Mouse (Mus musculus) midbrain, postnatal 0 days (tissue): ENCODE results near the gene Rbpj. TPM values are rescaled to one million over a fixed set of nuclear protein-coding genes. Genes with fewer than 3 reads are reported as not detected.

Source experiments
- ATAC-seq: fragments of 200-750 bp; cut with Nextera tagmentation; 2 replicates; pipeline ENCODE4 v1.8.0; 2017; ENCODE audit warnings: moderate number of reproducible peaks, mild to moderate bottlenecking, moderate TSS enrichment, moderate library complexity; ENCODE audit not compliant: low FRiP score
- DNase-seq: peaks from one replicate; pipeline ENCODE4 v3.0.0-alpha.2; 2015; ENCODE audit warnings: low spot score
- H3K27ac ChIP-seq: fragments of 300-500 bp; sonication (generic); 2 replicates; pipeline ENCODE4 v1.5.1; 2014; ENCODE audit warnings: low read depth, mild to moderate bottlenecking, low read length, mixed read lengths
- H3K27me3 ChIP-seq: fragments of 300-500 bp; sonication (generic); 2 replicates; pipeline ENCODE4 v1.6.1; 2014; ENCODE audit warnings: low read length, control low read depth, mixed read lengths; ENCODE audit not compliant: insufficient read depth
- H3K36me3 ChIP-seq: fragments of 300-500 bp; sonication (generic); 2 replicates; pipeline ENCODE4 v1.6.1; 2014; ENCODE audit warnings: low read length, control low read depth, mixed read lengths; ENCODE audit not compliant: insufficient read depth
- H3K4me1 ChIP-seq: fragments of 300-500 bp; sonication (generic); 2 replicates; pipeline ENCODE4 v1.6.1; 2014; ENCODE audit warnings: mild to moderate bottlenecking, control low read depth, antibody characterized with exemption, low read length, mixed read lengths; ENCODE audit not compliant: insufficient read depth
- H3K4me2 ChIP-seq: fragments of 300-500 bp; sonication (generic); 2 replicates; pipeline ENCODE4 v1.6.1; 2014; ENCODE audit warnings: low read depth, mild to moderate bottlenecking, low read length, mixed read lengths; ENCODE audit not compliant: poor library complexity, severe bottlenecking
- H3K4me3 ChIP-seq: fragments of 300-500 bp; sonication (generic); 2 replicates; pipeline ENCODE4 v1.5.1; 2014; ENCODE audit warnings: low read depth, mild to moderate bottlenecking, low read length, moderate library complexity
- H3K9ac ChIP-seq: fragments of 300-500 bp; sonication (generic); replicated peaks from 2 replicates; pipeline ENCODE4 v1.6.1; 2014; ENCODE audit warnings: mild to moderate bottlenecking, low read length, moderate library complexity, mixed read lengths; ENCODE audit not compliant: poor library complexity, severe bottlenecking
- H3K9me3 ChIP-seq: fragments of 300-500 bp; sonication (generic); 2 replicates; pipeline ENCODE4 v1.6.1; 2016; ENCODE audit warnings: low read length, control low read depth
- CTCF ChIP-seq: IDR thresholded peaks from 2 replicates; pipeline ENCODE4 v1.5.1; 2016; ENCODE audit warnings: antibody characterized with exemption, mild to moderate bottlenecking
- WGBS: fragments of 180-500 bp; shearing (Covaris S2); extraction: QIAGEN DNeasy Blood & Tissue Kit; methylation state at CpG from one replicate; pipeline ENCODE4 v1.1.7; 2014; 5-methylcytosine and 5-hydroxymethylcytosine counted together
- polyA plus RNA-seq: library from polyadenylated mRNA; unstranded; fragments of >200 nt; fragmentation: Nextera tagmentation; extraction: Ambion mirVana; gene quantifications from 2 replicates; pipeline ENCODE4 v1.2.1, GENCODE M21; 2015
- total RNA-seq: library from RNA; depleted of rRNA; stranded (reverse); fragments of >200 nt; gene quantifications from 2 replicates; pipeline ENCODE4 v1.2.3, GENCODE M21; 2014

The Rbpj gene
- total and polyA plus RNA-seq, 2 experiments from 2014 or later: 14.8 to 21.0 TPM

- ATAC-seq (no peak), DNase-seq (peak; percentile 63)
- Histone ChIP-seq H3K4me3 (no peak overlapping the region), H3K9me3 (no peaks in the 10 kb centered on the region), H3K4me2 (no peak overlapping the region), H3K27me3 (no peaks in the 10 kb centered on the region), H3K36me3 (no peaks in the 10 kb centered on the region), H3K27ac (no peak overlapping the region), H3K9ac (no peak overlapping the region), H3K4me1 (peaks cover 4% of the 10 kb centered on the region; the same call in 1 of the 2 replicates)
- no peak for TF ChIP-seq CTCF
- WGBS: 95% methylated on average over 1 of the region's 1 CpGs
Measured at GRCm38 (mm10) chr5:53529846-53530245, 63.9 kb downstream of the Rbpj start.

- Histone ChIP-seq H3K4me1 (no peaks in the 10 kb centered on the region), H3K27ac (no peak overlapping the region), H3K36me3 (no peaks in the 10 kb centered on the region), H3K27me3 (no peaks in the 10 kb centered on the region), H3K4me3 (no peak overlapping the region), H3K9ac (no peak overlapping the region), H3K9me3 (no peaks in the 10 kb centered on the region), H3K4me2 (no peak overlapping the region)
- 85% methylated on average over 12 of the region's 12 CpGs for WGBS
- DNase-seq: no peak
- no peak for TF ChIP-seq CTCF
- no peak for ATAC-seq
Measured at GRCm38 (mm10) chr5:53535096-53535495, 69.1 kb downstream of the Rbpj start.

- Histone ChIP-seq H3K4me3 (no peak overlapping the region), H3K36me3 (no peaks in the 10 kb centered on the region), H3K27ac (no peak overlapping the region), H3K9me3 (no peaks in the 10 kb centered on the region), H3K27me3 (no peaks in the 10 kb centered on the region), H3K9ac (no peak overlapping the region), H3K4me1 (no peaks in the 10 kb centered on the region), H3K4me2 (no peak overlapping the region)
- ATAC-seq (no peak), DNase-seq (no peak)
- 83% methylated on average over 12 of the region's 12 CpGs for WGBS
- no peak for TF ChIP-seq CTCF
Measured at GRCm38 (mm10) chr5:53536635-53537554, 70.9 kb downstream of the Rbpj start.

- H3K9me3 ChIP-seq: no peaks in the 10 kb centered on the region
- no peak overlapping the region for H3K4me3 ChIP-seq
- no peaks in the 10 kb centered on the region for H3K27me3 ChIP-seq
- 88% methylated on average over 18 of the region's 18 CpGs for WGBS
- H3K4me2 ChIP-seq: no peak overlapping the region
- no peaks in the 10 kb centered on the region for H3K36me3 ChIP-seq
- H3K4me1 ChIP-seq: no peaks in the 10 kb centered on the region
- no peak overlapping the region for H3K9ac ChIP-seq
- TF ChIP-seq CTCF: no peak
- DNase-seq: no peak
- ATAC-seq: no peak
- no peak overlapping the region for H3K27ac ChIP-seq
Measured at GRCm38 (mm10) chr5:53539860-53540633, 74.1 kb downstream of the Rbpj start.

GRCm38 (mm10) chr5:53542073-53542472 is 76.1 kb downstream of the Rbpj start:
- no peak for DNase-seq
- no peaks in the 10 kb centered on the region for H3K4me1 ChIP-seq
- H3K4me3 ChIP-seq: no peak overlapping the region
- H3K27ac ChIP-seq: no peak overlapping the region
- H3K9ac ChIP-seq: no peak overlapping the region
- no peaks in the 10 kb centered on the region for H3K9me3 ChIP-seq
- no peaks in the 10 kb centered on the region for H3K36me3 ChIP-seq
- H3K27me3 ChIP-seq: no peaks in the 10 kb centered on the region
- no peak for ATAC-seq
- H3K4me2 ChIP-seq: no peak overlapping the region
- TF ChIP-seq CTCF: no peak
- WGBS: 73% methylated on average over 1 of the region's 1 CpGs

GRCm38 (mm10) chr5:53543399-53543798 is 77.4 kb downstream of the Rbpj start:
- WGBS: 87% methylated on average over 4 of the region's 4 CpGs
- H3K9me3 ChIP-seq: no peaks in the 10 kb centered on the region
- H3K27me3 ChIP-seq: no peaks in the 10 kb centered on the region
- DNase-seq: no peak
- no peak overlapping the region for H3K27ac ChIP-seq
- H3K9ac ChIP-seq: no peak overlapping the region
- no peak overlapping the region for H3K4me3 ChIP-seq
- H3K4me1 ChIP-seq: no peaks in the 10 kb centered on the region
- H3K4me2 ChIP-seq: no peak overlapping the region
- ATAC-seq: no peak
- H3K36me3 ChIP-seq: no peaks in the 10 kb centered on the region
- TF ChIP-seq CTCF: no peak
